Mouse (Mus musculus): ENCODE results near the gene Crkl.

DNA sequence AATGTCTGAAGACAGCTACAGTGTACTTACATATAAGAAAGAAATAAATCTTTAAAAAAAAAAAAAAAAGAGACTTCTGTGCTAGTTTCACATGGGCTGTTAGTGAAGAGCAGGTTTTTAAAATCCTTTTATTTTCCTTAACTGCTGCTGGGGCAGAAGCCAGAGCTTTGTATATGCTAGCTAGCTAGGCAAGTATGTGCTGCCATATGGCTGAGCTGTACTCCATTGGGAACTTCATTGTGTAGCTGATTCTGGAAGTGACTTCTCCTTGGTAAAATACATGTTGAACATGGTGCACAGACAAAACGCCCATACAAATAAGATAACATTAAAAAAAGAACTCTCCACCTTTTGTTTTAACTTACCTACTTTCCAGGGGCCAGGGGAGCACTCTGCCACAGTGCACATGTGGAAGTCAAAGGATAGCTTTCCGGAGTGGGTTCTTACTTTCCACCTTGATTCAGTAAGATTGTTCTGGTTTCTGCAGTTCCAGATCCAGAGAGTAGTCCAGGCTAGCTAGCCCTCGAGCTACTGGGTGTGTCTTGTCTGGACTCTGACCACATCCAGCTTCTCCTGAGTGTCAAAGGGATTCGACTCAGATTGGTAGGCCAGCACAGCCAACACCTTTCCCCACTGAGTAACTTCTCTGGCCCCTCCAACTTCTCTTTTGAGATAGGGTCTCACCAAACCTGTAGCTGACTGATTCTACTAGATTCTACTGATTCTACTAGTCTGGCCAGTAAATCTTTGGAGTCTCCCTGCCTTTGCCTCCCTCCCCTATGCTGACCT lies 15.3 kb downstream of the Crkl start:
- TF ChIP-seq POLR2A (IDR thresholded peaks at IDR 0.05; ENCODE audit: insufficient read length, low read depth) (no peak), USF1 (IDR thresholded peaks at IDR 0.05; ENCODE audit: low read depth) (no peak), E2F4 (IDR thresholded peaks at IDR 0.05; ENCODE audit: insufficient read depth) (no peak), MAX (IDR thresholded peaks at IDR 0.05; ENCODE audit: low read depth) (no peak), SRF (IDR thresholded peaks at IDR 0.05; ENCODE audit: control insufficient read depth, insufficient read length, low read depth) (no peak), MYOD1 (IDR thresholded peaks at IDR 0.05; ENCODE audit: control insufficient read depth in 1 of 3, insufficient read length in 2 of 3, low read depth in 2 of 3) (no peak), TCF12 (IDR thresholded peaks at IDR 0.05; ENCODE audit: insufficient read depth, poor library complexity, severe bottlenecking) (no peak), REST (IDR thresholded peaks at IDR 0.05; ENCODE audit: insufficient read depth, insufficient read length) (no peak), MYOG (IDR thresholded peaks at IDR 0.05; ENCODE audit: control insufficient read depth in 1 of 3, insufficient read depth in 1 of 3, insufficient read length in 2 of 3, low read depth in 2 of 3) (no peak), POLR2AphosphoS2 (IDR thresholded peaks at IDR 0.05; ENCODE audit: insufficient read length, low read depth) (no peak), TCF3 (IDR thresholded peaks at IDR 0.05; ENCODE audit: insufficient read length, low read depth) (no peak), CEBPB (IDR thresholded peaks at IDR 0.05; ENCODE audit: insufficient read depth, poor library complexity, severe bottlenecking) (no peak)

Measured in myocyte (in vitro differentiated cells).